Mouse (Mus musculus): ENCODE results near the gene Pradc1.

- TF ChIP-seq CTCF (IDR thresholded peaks at IDR 0.05; ENCODE audit: low read depth, low read length) (no peak), TAL1 (conservative IDR thresholded peaks at IDR 0.05; ENCODE audit: low read depth, low read length) (no peak), GATA2 (IDR thresholded peaks at IDR 0.05; ENCODE audit: borderline replicate concordance, low read depth, low read length) (no peak), GATA1 (IDR thresholded peaks at IDR 0.05; ENCODE audit: borderline replicate concordance, low read length) (no peak), POLR2AphosphoS5 (IDR thresholded peaks at IDR 0.05; ENCODE audit: insufficient replicate concordance, low read depth, low read length) (no peak)
Observed at GRCm38 (mm10) chr6:85444266-85444965, 7.4 kb downstream of the Pradc1 start.

Data from G1E (cell line).